Mouse (Mus musculus): Measurements from ENCODE around the gene Gm20479.

Gm20479 gene

DNA sequence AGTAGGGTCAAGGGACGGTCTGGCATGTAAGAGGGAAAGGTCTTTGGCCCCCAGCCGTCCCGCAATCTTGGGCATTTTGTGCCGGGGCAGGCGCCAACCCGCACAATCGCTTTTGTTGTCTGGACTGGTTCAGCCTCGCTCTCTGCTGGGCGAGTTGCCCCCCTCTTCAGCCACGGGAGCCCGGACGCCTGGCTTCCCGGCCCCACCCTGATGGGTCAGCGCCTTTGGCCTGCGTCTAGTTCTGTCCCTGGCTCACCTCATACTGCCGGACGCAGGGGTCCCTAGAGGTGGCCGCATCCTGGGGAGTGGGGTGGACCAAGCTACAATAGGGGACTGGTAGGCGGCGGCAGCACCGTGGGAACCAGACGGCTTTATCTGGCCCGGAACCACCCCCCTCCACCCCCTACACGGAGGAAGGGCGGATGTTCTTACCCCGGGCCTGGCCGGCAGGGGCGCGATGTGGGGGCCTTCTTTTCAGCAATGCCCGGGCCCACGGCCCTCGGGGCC lies 22.8 kb downstream of the Gm20479 start:
- no peak for DNase-seq (ENCODE audit: low spot score in 2 of 2)

DNA sequence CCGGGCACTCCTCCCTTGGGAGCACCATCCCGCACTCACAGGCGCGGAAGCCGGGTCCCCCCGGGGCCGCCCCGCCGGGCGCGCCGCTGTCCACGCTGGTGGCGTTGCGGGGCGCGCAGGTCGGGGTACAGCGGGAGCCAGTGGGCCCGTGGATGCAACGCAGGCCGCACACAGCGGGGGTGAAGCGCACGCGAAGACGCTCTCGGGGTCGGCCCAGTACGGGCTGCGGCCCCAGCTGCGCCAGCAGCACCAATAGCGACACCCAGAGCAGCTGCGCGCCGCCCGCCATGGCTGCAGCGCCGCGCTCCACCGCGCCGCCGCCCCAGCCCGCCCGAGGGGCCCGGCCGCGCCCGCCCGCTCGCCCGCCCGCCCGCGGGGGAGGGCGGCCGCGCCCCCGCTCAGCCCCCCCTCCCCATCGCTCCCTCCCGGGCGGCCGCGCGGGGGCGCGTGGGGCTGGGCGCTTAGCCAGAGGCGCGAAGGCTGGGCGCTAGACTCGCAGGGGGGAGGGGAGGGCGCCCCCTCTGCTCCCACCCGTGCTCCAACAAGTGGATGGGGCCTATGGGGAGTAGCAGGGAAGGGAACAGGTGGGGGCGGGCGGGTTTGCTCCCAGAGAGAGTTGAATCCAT lies 23.8 kb downstream of the Gm20479 start:
- no peak for DNase-seq (ENCODE audit: low spot score in 2 of 2)

DNA sequence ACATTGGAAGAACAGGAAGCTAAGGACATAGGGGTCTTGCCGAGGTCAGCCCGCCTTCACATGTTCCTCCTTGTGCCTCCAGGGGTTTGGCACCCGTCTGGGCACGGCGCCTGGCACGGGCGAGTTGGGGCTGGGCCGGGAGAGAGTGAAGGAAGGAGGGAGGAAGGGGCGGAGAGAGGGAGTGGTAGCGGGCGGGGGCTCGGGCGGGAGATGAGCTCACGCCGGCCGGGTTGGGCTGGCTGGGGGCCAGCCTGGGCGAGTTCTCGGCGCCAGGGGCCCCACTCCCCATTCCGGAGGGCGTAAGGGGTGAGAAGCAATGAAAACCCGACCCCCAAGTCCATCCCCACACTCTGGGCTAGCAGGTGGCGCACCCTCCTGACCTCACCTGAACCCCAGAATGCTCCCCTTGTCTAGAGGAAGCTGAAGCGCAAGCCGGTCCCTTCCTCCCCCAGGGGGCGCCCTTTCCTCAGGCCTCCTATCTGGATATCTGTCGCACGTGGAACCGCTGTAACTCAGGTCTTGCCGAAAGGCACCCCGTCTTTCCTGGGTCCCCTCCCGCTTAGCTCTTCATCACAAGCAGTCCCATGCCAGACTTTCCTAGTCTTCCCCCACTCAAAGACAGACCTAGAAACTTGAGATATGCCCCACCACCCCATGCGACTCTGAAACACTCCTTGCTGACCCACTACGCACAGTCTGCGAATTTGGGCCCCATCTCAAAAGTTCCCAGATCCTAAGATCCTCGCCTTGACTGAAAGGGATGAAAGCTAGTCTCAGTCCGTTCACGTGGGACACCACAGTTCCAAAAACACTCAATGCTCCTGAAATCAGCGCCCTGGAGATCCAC lies 24.6 kb downstream of the Gm20479 start:
- peak in 1 of 2 experiments; percentile 79 for DNase-seq (ENCODE audit: low spot score in 2 of 2)

- no peak for DNase-seq (ENCODE audit: low spot score in 2 of 2)
These were observed 25.4 kb downstream of the Gm20479 start for GRCm38 (mm10) chr7:27331854-27332253.

DNA sequence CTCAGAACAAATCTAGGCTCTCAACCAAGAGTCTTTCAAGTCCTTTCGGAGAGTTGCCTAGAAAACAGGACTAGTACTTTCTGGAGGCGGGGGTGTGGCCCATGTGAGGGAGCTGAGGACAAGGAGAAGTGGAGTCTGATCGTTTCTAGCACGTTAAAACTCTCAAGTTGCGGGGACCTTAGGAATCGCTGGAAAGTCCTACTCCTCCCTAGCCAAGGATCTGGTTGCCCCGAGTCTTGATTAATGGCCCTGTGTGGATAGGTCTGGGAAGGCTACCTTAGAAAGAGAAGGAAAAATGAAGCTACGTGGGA lies 25.7 kb downstream of the Gm20479 start:
- no peak for DNase-seq (ENCODE audit: low spot score in 2 of 2)

GRCm38 (mm10) chr7:27330709-27331540 lies 26.3 kb downstream of the Gm20479 start:
- peak in 1 of 2 experiments; percentile 68 for DNase-seq (ENCODE audit: low spot score in 2 of 2)

- no peak for DNase-seq (ENCODE audit: low spot score in 2 of 2)
These were observed 27.2 kb downstream of the Gm20479 start for GRCm38 (mm10) chr7:27329981-27330380.

GRCm38 (mm10) chr7:27329326-27329947 lies 27.8 kb downstream of the Gm20479 start:
- peak in 1 of 2 experiments; percentile 83 for DNase-seq (ENCODE audit: low spot score in 2 of 2)

DNA sequence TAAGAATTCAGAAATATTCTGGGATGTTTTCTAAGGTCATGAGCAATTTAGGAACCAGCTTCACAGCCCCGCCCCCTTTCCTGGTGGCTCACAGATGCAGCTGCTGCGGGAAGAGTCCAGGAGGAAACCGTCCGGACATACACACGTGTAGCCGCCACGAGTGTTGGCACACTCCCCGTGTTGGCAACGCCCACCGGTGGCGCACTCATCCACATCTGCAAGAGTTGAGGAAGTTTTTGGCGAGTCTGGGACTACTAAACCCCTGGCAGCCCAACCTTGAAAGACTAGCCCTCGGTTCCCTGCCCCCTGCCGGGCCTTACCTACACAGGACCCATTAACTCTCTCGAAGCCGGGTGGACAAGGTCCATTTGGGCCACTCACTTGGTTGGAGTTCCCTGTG lies 28.6 kb downstream of the Gm20479 start:
- DNase-seq (ENCODE audit: low spot score in 2 of 2), result no peak

DNA sequence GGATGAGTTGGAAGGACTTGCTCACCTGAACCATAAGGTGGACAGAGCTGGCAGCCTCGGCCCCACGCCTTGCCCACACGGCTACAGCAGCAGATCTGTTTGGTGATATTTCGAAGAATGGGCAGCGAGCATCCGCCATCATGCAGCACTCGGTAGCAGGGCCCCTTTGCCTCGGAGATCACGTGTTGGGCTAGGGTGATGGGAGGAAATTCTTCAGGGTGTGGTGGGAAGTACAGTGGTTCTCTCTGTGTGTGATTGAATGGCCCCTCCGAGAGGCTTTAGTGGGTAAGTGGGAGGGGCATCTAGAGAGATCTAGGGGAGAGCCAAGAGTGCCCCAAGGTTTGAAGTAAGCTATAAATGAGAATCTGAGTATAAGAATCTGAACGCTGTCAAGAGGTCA lies 29.1 kb downstream of the Gm20479 start:
- DNase-seq (ENCODE audit: low spot score in 2 of 2), result no peak

- DNase-seq (ENCODE audit: low spot score in 2 of 2), result no peak
These were observed 29.7 kb downstream of the Gm20479 start for GRCm38 (mm10) chr7:27327500-27327899.

- no peak for DNase-seq (ENCODE audit: low spot score in 2 of 2)
These were observed 30.9 kb downstream of the Gm20479 start for GRCm38 (mm10) chr7:27326101-27326880.

GRCm38 (mm10) chr7:27325697-27326096 lies 31.5 kb downstream of the Gm20479 start:
- DNase-seq (ENCODE audit: low spot score in 2 of 2), result no peak

- DNase-seq (ENCODE audit: low spot score in 2 of 2), result no peak
These were observed 32.3 kb downstream of the Gm20479 start for GRCm38 (mm10) chr7:27324928-27325327.

DNA sequence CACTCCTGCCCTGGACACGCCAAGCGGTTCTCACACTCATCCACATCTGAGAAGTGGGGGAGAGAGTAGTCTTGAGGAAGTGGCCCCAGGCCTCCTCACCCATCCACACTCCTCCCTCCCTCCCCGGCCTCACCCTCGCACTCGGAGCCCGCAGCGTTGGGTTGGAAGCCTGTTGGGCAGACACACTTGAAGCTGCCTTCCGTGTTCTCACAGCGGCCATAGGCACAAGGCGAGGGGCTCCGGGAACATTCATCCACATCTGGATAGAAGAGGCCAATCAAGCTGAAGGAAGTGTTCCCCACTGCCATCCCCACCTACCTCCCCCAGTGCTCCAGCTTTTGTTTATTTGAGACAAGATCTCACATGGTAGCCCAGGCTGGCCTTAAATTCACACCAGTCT lies 33.1 kb downstream of the Gm20479 start:
- no peak for DNase-seq (ENCODE audit: low spot score in 2 of 2)

- no peak for DNase-seq (ENCODE audit: low spot score in 2 of 2)
These were observed 34.2 kb downstream of the Gm20479 start for GRCm38 (mm10) chr7:27323001-27323400.

DNA sequence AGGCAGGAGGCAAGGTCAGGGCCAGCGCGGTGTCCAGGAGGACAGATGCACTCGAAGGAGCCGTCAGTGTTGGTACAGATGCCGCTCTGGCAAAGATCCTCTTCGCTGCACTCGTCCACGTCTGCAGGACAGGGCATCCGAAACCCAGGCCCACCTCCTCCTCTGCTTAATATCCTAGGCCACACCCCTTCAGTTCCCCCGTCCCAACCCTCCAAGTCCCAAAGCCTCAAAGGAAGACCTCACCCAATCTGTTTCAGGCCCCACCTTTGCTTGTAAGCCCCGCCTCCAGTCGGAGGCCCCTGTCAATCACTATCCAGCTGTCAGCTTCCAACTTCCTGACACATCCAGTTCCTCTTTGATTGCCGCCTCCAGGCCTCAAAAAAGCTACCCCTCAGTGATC lies 34.9 kb downstream of the Gm20479 start:
- DNase-seq (ENCODE audit: low spot score in 2 of 2), result no peak

DNA sequence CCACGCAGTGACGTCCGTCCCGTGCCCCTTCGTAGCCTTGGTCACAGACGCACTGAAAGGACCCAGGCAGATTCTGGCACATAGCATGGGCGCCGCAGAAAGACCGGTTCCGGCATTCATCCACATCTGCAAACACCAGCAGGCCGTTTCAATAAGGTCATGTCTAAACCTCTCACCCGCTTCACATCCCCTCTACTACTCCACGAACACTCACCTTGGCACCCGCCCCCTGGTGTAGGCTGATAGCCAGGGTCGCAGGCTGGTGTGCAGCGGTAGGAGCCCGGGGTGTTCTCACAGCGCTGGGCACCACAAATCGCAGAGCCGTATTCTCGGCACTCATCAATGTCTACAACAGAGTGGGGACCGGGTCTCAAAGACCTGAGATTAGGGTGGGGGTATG lies 37.8 kb downstream of the Gm20479 start:
- no peak for DNase-seq (ENCODE audit: low spot score in 2 of 2)

GRCm38 (mm10) chr7:27315958-27316357 lies 41.3 kb downstream of the Gm20479 start:
- DNase-seq (ENCODE audit: low spot score in 2 of 2), result no peak

DNA sequence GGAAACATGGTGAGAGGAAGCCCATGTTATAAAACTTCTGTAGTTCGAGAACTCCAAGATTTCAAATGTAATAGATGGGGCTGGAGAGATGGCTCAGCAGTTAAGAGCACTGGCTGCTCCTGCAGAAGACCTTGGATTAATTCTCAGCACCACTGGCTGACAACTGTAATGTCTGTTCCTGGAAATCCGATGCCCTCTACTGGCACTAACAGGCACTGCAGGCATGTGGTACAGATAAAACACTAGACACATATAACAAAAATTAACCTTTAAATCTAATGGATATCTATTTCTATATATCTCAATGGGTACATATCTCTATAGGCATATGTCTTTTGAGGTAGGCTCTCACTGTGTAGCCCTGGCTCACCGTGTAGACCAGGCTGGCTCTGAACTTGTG lies 42.8 kb downstream of the Gm20479 start:
- DNase-seq (ENCODE audit: low spot score in 2 of 2), result no peak

- DNase-seq (ENCODE audit: low spot score in 2 of 2), result no peak
These were observed 45.5 kb downstream of the Gm20479 start for GRCm38 (mm10) chr7:27311651-27312284.

Measured in left cerebral cortex, adult 9 months (tissue).